Mouse (Mus musculus): ENCODE data around the gene Rgs6. TPM values are rescaled to one million over a fixed set of nuclear protein-coding genes. Genes with fewer than 3 reads are reported as not detected.

The Rgs6 gene
- total RNA-seq, 2 experiments from 2014 or later = 80.0 to 83.2 TPM

DNA sequence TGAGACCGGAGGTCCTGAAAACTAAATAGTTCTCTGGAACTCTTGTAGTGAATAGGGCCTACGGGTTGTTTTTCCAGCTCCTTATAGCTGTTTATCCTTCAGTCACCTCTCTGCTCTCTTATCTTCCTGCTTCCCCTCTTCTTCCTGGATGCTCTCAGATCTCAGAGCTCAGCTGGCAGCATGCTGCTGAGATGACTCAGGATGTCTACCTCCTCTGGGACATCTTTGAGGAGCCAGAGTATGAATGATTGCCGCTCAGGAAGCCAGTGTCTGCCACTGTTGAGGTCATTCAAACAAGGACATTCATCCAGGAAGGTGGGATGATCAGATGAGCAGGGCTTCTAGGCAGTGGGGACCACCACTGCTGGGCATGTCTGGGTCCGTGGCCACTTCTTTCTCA lies 498.9 kb downstream of the Rgs6 start:
- Histone ChIP-seq H3K4me3 (no peak overlapping the region), H3K27ac (no peak overlapping the region)
- TF ChIP-seq CTCF (IDR thresholded peaks at IDR 0.05) = no peak
- DNase-seq (ENCODE audit: extremely low spot score in 1 of 2, low spot score in 2 of 2) = no peak
- intact Hi-C loops (cut with DNase I) = no loop called here

DNA sequence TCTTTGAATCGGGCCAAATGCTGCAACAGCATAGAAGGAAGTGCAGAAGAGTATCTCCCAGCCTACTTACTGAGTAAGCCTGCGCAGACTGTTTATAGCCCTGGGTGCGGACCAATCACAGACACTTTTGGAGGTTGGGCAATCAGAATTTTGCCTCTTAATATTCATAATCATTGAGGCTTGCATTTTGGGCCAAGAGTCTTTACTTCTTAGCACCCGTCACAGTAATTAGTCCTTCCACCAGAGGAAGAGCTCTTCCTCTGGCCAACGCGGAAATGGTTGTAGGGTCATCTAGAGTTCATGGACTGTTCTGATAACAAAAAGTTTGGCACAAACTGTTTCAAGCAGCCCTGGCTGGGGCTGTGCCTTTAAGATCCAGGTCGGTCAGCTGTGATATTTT lies 499.5 kb downstream of the Rgs6 start:
- Histone ChIP-seq H3K27ac (no peak overlapping the region), H3K4me3 (no peak overlapping the region)
- no peak for DNase-seq (ENCODE audit: extremely low spot score in 1 of 2, low spot score in 2 of 2)
- intact Hi-C loops (cut with DNase I) = no loop called here
- TF ChIP-seq CTCF (IDR thresholded peaks at IDR 0.05) = no peak

- intact Hi-C loops (cut with DNase I) = no loop called here
- H3K4me3 ChIP-seq = no peak overlapping the region
- TF ChIP-seq CTCF (IDR thresholded peaks at IDR 0.05) = no peak
- no peak overlapping the region for H3K27ac ChIP-seq
- no peak for DNase-seq (ENCODE audit: extremely low spot score in 1 of 2, low spot score in 2 of 2)
These were observed 503.9 kb downstream of the Rgs6 start for GRCm38 (mm10) chr12:83092001-83092400.

DNA sequence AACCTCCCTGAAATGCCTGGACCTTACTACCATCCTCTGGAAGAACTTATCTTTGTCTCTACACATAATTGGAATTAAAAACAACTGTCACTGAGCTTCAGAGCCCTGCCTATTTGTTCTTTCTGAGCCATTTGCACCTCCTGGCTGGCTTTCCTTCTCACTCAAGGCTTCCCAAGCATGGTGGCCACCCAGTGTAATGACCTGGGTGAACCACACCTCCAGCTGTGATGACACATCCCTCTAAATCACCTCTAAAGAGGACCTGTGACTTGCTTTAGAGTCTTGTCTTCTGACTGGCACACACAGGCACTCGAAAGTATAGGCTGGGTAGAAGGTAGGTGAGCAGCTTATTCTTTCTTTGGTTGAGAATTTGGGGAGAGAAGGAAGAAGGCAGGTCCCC lies 509.7 kb downstream of the Rgs6 start:
- Histone ChIP-seq H3K27ac (no peak overlapping the region), H3K4me3 (no peak overlapping the region)
- no peak for DNase-seq (ENCODE audit: extremely low spot score in 1 of 2, low spot score in 2 of 2)
- TF ChIP-seq CTCF (IDR thresholded peaks at IDR 0.05) = no peak
- intact Hi-C loops (cut with DNase I) = no loop called here

DNA sequence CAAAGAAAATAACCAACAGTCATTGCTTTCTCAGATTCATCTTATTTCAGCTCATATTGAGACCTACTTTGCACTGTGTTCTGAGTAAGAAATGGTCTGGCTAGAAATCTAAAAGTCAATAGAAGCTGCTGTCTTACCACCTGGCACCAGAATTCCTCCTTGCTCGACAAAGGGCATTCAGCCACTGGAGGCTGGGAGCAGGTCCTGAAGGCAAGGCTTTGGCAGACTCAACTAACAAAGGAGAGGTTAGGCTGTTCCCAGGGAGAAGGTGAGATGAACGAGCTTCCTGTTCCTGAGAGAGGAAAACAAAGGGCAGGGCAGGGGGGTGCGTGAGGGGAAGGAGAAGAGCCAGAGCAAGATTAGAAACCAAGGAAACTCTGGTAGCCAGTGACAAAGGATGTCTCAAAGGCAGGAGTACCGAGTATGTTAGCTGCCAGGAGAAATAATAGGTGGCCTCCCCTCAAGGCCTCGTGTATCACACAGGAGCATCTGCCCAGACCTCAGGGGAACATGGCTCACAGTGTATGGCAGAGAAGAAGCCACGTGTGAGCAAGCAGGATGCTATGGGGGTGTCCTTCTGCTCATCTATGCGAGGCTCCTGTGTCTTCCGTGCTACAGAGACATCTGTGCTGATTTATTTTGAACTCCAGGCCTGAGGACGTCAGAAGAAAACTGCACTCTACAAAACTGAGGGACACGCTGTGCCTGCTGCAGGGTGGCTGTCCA lies 510.7 kb downstream of the Rgs6 start:
- TF ChIP-seq CTCF (IDR thresholded peaks at IDR 0.05) = no peak
- Histone ChIP-seq H3K27ac (no peak overlapping the region), H3K4me3 (no peak overlapping the region)
- intact Hi-C loops (cut with DNase I) = no loop called here
- no peak for DNase-seq (ENCODE audit: extremely low spot score in 1 of 2, low spot score in 2 of 2)

- Histone ChIP-seq H3K27ac (no peak overlapping the region), H3K4me3 (no peak overlapping the region)
- peak; percentile 16 for TF ChIP-seq CTCF (IDR thresholded peaks at IDR 0.05)
- intact Hi-C loops (cut with DNase I) = no loop called here
- no peak for DNase-seq (ENCODE audit: extremely low spot score in 1 of 2, low spot score in 2 of 2)
These were observed 511.8 kb downstream of the Rgs6 start for GRCm38 (mm10) chr12:83099920-83100319.

DNA sequence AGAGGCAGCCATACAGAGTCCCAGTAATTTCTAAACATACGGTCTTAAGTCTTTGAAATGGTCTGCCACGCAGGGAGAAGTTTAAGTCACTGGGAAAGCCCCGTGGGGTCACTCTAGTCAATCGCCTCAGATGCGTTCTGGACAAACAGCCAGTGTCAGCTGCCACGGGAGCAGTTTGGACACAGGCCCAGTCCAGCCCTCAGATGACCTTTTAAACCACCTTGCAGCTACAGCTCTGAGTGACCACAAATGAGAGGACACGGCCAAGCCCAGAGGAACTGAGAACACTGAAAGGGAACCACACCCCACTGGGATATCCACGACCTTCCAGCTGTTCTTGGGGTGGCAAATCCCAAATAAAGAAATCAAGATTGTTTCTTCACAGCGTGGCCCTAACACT lies 512.3 kb downstream of the Rgs6 start:
- Histone ChIP-seq H3K4me3 (no peak overlapping the region), H3K27ac (no peak overlapping the region)
- no peak for DNase-seq (ENCODE audit: extremely low spot score in 1 of 2, low spot score in 2 of 2)
- TF ChIP-seq CTCF (IDR thresholded peaks at IDR 0.05) = no peak
- intact Hi-C loops (cut with DNase I) = no loop called here

- no peak for DNase-seq (ENCODE audit: extremely low spot score in 1 of 2, low spot score in 2 of 2)
- H3K27ac ChIP-seq = no peak overlapping the region
- intact Hi-C loops (cut with DNase I) = no loop called here
- no peak for TF ChIP-seq CTCF (IDR thresholded peaks at IDR 0.05)
- no peak overlapping the region for H3K4me3 ChIP-seq
These were observed 512.8 kb downstream of the Rgs6 start for GRCm38 (mm10) chr12:83100848-83101247.

- Histone ChIP-seq H3K4me3 (no peak overlapping the region), H3K27ac (no peak overlapping the region)
- no peak for DNase-seq (ENCODE audit: extremely low spot score in 1 of 2, low spot score in 2 of 2)
- intact Hi-C loops (cut with DNase I) = no loop called here
- TF ChIP-seq CTCF (IDR thresholded peaks at IDR 0.05) = no peak
These were observed 517.5 kb downstream of the Rgs6 start for GRCm38 (mm10) chr12:83105514-83106119.

- intact Hi-C loops (cut with DNase I) = no loop called here
- no peak overlapping the region for H3K27ac ChIP-seq
- H3K4me3 ChIP-seq = no peak overlapping the region
- no peak for TF ChIP-seq CTCF (IDR thresholded peaks at IDR 0.05)
- DNase-seq (ENCODE audit: extremely low spot score in 1 of 2, low spot score in 2 of 2) = no peak
These were observed 518.0 kb downstream of the Rgs6 start for GRCm38 (mm10) chr12:83106120-83106517.

DNA sequence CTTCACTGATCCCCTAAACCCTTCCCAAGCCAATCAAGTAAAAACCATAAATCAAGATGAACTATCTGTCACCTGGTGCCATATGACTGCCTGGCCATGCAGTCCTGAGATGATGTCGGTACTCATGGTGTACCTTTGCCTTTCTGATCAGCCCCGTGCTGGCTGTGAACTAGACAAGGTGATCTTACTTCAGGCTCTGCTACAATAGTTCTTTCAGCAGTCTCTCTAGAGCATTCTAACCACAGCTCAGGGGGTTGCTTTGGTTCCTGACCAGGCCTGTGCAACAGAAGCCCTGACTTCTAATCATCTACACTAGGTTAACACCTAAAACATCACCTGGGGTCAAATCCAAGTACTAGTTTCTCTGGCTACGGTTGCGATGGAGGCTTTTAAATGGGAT lies 521.4 kb downstream of the Rgs6 start:
- intact Hi-C loops (cut with DNase I) = no loop called here
- no peak for DNase-seq (ENCODE audit: extremely low spot score in 1 of 2, low spot score in 2 of 2)
- Histone ChIP-seq H3K27ac (no peak overlapping the region), H3K4me3 (no peak overlapping the region)
- no peak for TF ChIP-seq CTCF (IDR thresholded peaks at IDR 0.05)

DNA sequence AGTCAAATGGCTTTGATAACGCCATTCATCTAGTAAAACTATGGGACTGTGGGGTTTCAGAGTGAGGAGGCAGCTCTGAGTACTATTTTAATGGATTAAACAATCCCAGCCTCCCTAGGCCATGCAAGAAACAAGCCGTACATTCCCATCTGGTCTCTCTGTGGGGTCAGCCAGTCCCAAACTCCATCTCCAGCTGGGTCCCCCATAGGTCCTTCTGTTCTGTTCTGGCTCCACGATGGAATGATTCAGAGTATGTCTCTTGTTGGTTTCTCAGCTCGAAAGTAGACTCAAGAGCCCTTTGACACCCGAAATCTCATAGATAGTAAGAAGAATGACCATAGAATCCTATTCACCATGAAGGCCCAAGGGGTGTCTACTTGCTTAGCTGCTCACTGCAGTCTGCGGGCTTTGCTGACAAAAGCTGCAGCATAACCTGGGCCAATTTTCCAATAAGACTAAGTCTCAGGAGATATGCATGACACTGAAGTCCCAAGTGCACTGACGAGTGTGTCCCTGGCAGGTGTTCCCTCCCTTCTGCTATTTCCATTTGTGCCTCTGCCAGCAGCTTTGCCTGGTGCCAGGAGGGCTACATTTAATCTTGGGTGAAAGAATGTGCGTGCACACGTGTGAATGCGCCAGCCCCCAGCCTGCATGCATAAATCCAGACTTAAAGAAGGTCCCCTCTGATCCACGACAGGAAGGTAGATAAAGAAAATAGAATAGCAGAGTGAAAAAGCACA lies 522.0 kb downstream of the Rgs6 start:
- TF ChIP-seq CTCF (IDR thresholded peaks at IDR 0.05) = no peak
- intact Hi-C loops (cut with DNase I) = no loop called here
- Histone ChIP-seq H3K27ac (no peak overlapping the region), H3K4me3 (no peak overlapping the region)
- no peak for DNase-seq (ENCODE audit: extremely low spot score in 1 of 2, low spot score in 2 of 2)

Data from left cerebral cortex, adult 2 months (tissue).